Mouse (Mus musculus) adrenal gland, postnatal 4 days (tissue): ENCODE data around the gene Ptprt. TPM values are rescaled to one million over a fixed set of nuclear protein-coding genes. Genes with fewer than 3 reads are reported as not detected.

Source experiments
- DNase-seq, 2 experiments: peaks; one replicate each; pipeline ENCODE4 v3.0.0; 2021 to 2022; ENCODE audit warnings: low spot score in 2 of 2, mixed read lengths in 2 of 2
- total RNA-seq, 2 experiments: library from RNA; stranded (reverse); gene quantifications; 2 replicates each; pipeline ENCODE4 v1.2.3; 2021

Ptprt gene
- total RNA-seq, 2 experiments from 2014 or later = 1.8 to 3.2 TPM

DNA sequence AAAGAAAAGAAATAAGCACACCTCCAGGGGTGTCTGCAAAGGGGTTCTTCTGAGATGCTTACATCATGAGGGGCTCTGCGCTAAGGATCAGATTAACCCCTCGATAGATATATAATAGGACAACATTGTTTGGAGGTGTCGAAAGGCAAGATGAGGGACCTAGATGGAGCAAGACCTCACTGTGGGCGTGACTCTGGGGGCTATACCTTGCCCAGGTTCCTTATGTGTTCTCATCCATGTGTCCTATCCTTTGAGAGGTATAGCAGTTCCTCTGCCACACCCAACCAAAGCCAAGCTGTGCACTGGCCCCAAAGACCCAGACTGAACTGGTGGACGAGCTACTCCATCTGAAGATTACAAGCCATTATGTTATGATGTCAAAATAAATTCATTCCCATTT is 58.2 kb downstream of the Ptprt start:
- no peak for DNase-seq

GRCm38 (mm10) chr2:162591388-162591787 is 69.6 kb downstream of the Ptprt start:
- no peak for DNase-seq

- no peak for DNase-seq
Measured at GRCm38 (mm10) chr2:162581651-162582050, 79.3 kb downstream of the Ptprt start.

DNA sequence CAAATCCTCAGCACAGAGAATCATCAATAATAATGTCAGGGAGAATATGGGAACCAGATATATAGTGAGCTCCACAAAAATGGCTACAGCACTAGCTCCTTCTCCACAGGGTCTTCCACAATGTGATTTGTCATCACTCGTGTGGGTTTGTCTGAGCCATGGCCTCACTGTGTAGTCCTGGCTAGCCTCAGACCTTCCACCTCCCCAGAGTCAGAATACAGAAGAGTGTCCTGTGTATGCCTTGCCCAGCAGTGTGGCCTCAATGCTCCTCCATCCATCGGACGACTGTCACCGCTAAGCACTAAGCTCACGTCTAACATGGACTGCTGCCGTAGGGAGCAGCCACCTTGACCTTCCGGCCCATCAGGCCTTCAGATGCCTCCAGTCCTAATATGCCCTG is 83.1 kb downstream of the Ptprt start:
- DNase-seq = no peak

- no peak for DNase-seq
Measured at GRCm38 (mm10) chr2:162572851-162573250, 88.1 kb downstream of the Ptprt start.

DNA sequence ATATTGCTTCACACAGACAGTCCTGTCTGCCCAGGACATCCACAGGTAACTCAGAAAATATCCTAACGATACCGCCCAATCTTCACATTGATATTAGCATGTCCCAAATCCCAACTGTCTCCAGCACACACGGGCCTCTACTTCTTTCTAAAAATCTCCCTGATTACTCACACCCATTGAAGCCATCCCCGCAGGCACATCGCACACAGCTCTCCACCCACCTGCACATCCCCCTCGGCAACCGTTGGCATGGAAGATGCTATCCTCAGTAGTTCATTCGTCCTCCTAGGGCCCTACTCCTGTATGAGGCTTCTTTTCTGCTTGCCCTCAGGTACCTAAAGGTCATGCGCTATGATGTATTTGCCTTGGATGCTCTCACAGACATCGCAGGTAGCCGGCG is 89.9 kb downstream of the Ptprt start:
- DNase-seq = no peak

DNA sequence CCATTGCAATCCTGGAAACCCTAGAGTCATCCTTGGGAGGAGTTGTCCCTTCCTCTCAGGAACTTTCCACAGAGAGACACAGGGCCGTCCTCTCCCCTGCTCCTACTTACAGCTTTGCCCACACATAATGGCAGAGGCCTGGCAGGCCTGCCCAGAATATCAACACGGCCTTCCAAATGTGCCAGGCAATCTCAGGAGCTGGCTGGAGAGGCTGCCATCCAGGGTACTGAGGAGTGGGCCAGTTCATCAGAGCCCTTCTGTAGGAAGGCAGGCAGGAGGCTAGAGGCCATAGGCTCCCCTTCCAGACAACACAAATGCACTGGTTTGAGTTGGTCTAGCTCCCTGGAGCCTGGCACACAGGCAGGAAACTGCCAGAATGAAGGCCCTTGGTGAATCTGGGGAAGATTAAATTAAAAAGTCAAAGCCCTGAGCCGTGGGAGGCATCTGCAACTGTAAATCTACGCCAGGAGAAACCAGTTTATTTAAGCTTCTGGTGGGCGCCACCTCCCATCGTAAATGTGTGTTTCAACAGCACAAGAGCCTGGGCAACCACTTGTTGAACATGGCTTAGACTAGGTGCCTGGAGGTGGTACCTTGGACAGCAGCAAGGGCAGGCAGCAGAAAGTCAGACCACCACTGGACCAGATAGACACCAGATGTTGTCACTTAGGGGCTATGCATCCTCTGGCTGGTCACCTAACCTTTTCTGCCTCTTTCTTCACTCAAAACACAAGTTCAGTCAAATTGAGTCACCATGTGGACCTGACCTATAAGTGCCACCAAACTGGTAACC is 92.4 kb downstream of the Ptprt start:
- no peak for DNase-seq

GRCm38 (mm10) chr2:162548312-162548711 is 112.6 kb downstream of the Ptprt start:
- DNase-seq = no peak

DNA sequence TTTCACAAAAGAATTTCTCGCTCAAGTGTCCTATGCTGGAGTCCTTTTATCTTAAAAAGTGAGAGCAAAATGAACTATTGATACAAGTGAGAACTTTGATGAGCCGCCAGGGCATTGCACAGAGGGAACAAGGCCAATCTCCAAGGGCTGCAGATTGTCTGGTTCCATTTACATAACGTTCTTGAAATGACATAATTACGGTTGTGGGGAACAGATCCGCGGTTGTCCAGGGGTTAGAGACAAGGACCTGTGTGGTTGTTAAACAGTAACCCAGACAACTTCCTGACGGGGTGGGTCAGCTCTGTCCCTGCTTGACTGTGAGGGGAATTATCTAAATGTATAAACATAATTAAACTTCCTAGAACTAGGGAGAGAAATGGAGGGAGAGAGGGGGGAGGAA is 129.3 kb downstream of the Ptprt start:
- DNase-seq = no peak

DNA sequence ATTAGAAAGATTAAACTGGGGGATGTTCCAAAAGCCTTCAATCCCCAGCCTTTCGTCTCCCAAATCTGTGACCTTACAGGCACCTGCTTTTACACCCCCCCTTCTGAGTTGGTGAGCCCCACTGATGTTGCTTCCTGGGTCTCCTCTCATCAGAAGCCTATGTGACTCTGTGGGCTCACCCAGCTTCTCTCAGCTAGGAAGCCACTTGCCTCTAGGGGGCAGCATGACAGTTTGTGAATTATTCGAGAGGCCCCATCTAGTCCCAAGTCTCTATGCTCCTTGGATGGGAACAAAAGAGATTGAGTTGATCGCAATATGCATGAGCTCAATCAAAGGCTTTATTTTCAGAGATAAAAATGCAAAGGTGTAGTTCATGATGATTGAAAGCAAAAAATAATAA is 132.0 kb downstream of the Ptprt start:
- no peak for DNase-seq

GRCm38 (mm10) chr2:162515993-162516392 is 145.0 kb downstream of the Ptprt start:
- no peak for DNase-seq

DNA sequence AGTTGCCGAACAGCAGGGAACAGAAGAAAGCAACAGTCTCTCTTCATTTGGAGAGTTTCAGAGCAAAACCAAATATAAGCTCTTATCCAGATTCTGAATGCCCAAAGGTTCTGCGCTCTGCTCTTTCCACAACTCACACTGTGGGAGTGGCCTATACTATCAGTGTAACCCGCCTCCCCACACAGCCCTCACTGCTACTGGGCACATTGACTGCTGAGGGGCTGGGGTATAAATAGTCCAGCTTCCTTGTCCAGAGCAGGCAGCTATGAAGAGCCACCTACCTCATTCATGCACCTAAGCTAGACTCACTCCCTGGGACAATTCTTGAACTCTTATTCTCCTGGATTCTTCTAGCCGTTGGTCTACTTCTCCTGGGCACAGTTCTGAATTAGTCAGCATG is 147.9 kb downstream of the Ptprt start:
- no peak for DNase-seq

DNA sequence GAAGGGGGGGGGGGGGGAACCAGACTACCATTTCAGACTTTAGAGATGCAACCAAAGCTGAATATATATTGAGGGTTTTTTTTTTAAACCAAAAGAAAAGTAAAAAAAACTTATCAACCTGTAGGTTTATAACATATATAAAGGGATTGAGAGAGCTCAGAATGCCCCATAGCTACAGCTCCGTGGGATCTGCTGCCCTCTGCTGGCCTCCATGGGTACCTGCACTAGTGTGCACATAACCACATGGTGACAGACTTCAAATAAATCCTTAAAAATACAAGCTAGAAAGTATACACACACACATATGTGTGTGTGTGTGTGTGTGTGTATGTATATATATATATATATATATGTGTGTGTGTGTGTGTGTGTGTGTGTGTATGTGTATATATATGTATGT is 148.9 kb downstream of the Ptprt start:
- no peak for DNase-seq

DNA sequence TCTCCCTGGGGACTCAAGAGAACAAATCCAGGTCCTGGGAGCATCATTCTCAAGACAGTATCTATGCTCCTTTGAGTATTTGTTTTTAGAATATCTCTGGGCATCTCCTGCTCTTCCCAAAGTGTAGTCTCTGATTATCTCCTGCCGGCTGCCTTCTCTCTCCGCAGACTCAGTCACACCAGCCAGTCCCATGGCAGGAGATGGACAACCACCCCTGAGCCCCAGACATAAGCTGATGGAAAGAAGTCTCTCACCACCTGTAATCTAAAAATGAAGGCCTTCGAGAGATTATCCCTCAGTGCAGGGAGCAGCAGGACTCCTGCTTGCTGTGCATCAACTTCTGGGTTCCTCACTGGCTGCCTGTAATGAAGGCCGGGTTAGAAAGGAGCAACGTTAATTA is 151.9 kb downstream of the Ptprt start:
- no peak for DNase-seq

GRCm38 (mm10) chr2:162507664-162508063 is 153.3 kb downstream of the Ptprt start:
- DNase-seq = no peak

- DNase-seq = no peak
Measured at GRCm38 (mm10) chr2:162504850-162505249, 156.1 kb downstream of the Ptprt start.

DNA sequence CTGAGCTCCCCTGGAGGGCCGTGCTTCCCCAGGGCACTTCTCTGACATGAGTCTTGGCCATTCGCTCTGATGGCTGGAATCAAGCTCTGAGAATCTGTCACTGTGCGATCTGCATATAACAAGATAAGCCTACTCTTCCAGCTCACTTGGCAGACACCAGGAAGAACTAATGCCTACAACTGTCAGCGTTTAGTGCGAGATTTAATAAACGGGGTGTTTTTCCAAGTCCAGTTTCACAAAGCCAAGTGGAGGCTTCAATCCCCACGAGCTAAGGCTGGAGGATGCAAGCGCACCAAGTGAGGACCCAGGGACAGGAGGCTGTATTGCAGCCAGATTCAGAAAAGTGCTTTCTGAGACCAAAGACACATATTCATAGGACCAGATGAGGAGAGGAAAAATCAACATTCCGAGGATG is 161.4 kb downstream of the Ptprt start:
- DNase-seq = no peak

GRCm38 (mm10) chr2:162498191-162498590 is 162.8 kb downstream of the Ptprt start:
- DNase-seq = no peak

DNA sequence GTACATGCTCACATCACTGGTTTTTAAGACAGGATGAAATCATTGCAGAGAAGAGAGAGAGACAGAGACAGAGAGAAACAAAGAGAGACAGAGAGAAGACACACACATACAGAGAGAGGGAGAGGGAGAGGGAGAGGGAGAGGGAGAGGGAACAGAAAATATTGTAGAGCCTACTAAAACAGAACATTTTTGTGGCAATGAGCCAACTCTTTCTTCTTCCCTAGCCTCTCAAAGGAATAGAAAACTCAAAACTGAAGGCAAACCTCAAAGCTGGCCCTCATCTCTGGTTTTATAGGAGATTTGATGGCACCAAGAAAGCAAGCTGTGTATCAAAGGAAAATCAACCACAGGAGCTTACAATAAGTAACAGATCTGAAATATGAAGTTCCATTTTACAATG is 176.9 kb downstream of the Ptprt start:
- DNase-seq = no peak

GRCm38 (mm10) chr2:162443106-162443505 is 217.8 kb downstream of the Ptprt start:
- no peak for DNase-seq

GRCm38 (mm10) chr2:162436646-162437045 is 224.3 kb downstream of the Ptprt start:
- no peak for DNase-seq

DNA sequence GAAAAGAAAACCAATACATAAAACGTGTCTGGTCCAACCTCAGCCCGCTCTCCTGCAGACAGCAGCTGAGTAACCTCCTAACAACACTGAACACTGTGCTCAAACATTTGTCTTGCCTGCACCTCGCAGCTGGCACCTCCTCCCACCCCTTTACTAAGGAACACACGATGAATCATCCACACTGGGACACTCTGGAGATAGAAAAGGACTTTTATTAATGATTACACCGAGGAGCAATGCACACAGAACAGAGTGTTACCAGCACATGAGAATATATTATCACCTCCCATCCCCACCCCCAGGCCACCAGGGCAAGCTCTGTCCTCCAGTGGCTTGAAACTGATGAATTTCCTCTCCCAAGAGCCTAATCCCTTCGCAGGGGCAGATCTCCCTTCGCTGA is 230.8 kb downstream of the Ptprt start:
- DNase-seq = no peak

GRCm38 (mm10) chr2:162426114-162426513 is 234.8 kb downstream of the Ptprt start:
- no peak for DNase-seq
